Comparison of ENCODE assay signal across 20 mouse cellular contexts in genomic region chr12:112871272-112871671, GRCm38 (mm10). TPM values are rescaled to one million over a fixed set of nuclear protein-coding genes. Genes with fewer than 3 reads are reported as not detected.
"Had no signal": no experiment of that assay in that cellular context is flagged by ENCODE, and none has a peak within 500 bp of the region (broad histone marks: within the 10 kb centered on the region; RNA-seq: fewer than 3 reads in every experiment).

No protein-coding gene starts in this region.

- H3K4me3 ChIP-seq: layer of hippocampus, adult 2 months; limb, embryonic 10.5 days; limb, embryonic 13.5 days; liver, embryonic 12.5 days; liver, embryonic 15.5 days; lung, embryonic 15.5 days had no signal

- H3K9ac ChIP-seq: limb, embryonic 13.5 days; liver, embryonic 12.5 days; liver, embryonic 15.5 days; lung, embryonic 15.5 days had no signal

- ATAC-seq: liver, embryonic 12.5 days had no signal

- H3K4me2 ChIP-seq: limb, embryonic 13.5 days; liver, embryonic 12.5 days; liver, embryonic 15.5 days; lung, embryonic 15.5 days; midbrain, embryonic 11.5 days had no signal

- DNase-seq: kidney, adult 18-20 months; kidney, adult 9 months; kidney, postnatal 14 days; layer of hippocampus, adult 9-11 months; lung, postnatal 14 days; midbrain, embryonic 14.5 days; right cerebral cortex, adult 18-20 months; right cerebral cortex, postnatal 14 days; right cerebral cortex, postnatal 4 days; spleen, adult 18-20 months had no signal

- H3K36me3 ChIP-seq: limb, embryonic 10.5 days; limb, embryonic 13.5 days; liver, embryonic 12.5 days; liver, embryonic 15.5 days; lung, embryonic 15.5 days had no signal

- H3K27ac ChIP-seq: layer of hippocampus, adult 2 months; limb, embryonic 10.5 days; limb, embryonic 13.5 days; liver, embryonic 12.5 days; liver, embryonic 15.5 days; lung, embryonic 15.5 days had no signal

- H3K9me3 ChIP-seq: limb, embryonic 10.5 days; limb, embryonic 13.5 days; liver, embryonic 12.5 days; liver, embryonic 15.5 days; lung, embryonic 15.5 days had no signal

RNA-seq across cellular contexts. Expression of gene Gpr132, which starts 3.2 kb away (rescaled TPM):
- total RNA-seq: layer of hippocampus, adult 2 months; left cerebral cortex, postnatal 25 days had no signal
- polyA plus RNA-seq: limb, embryonic 10.5 days; midbrain, embryonic 11.5 days; neural tube, embryonic 11.5 days; neural tube, embryonic 14.5 days had no signal
